ENCODE assay signal across 8 mouse cellular contexts in genomic region chrX:8192640-8193418, GRCm38 (mm10). TPM values are rescaled to one million over a fixed set of nuclear protein-coding genes. Genes with fewer than 3 reads are reported as not detected.
DNase-seq lines count a peak whose midpoint lies in the region; ATAC-seq and TF ChIP-seq lines count a peak whose summit lies in the region.

No protein-coding gene starts in this region.

- WGBS in forebrain, embryonic 13.5 days, result 16% methylated on average over 38 of the region's 38 CpGs
- WGBS in large intestine, adult 2 months, result 18% methylated on average over 38 of the region's 38 CpGs
- 14% methylated on average over 38 of the region's 38 CpGs for WGBS in liver, embryonic 16.5 days (ENCODE audit: insufficient replicate concordance)
- WGBS in neural tube, embryonic 12.5 days, result 12% methylated on average over 38 of the region's 38 CpGs
- WGBS in stomach, postnatal 0 days, result 12% methylated on average over 38 of the region's 38 CpGs

- intact Hi-C loops in heart, postnatal 10 days (cut with DNase I), result loop anchor here (5.0 kb wide), 1 partner anchor 59 kb away; the partner anchor contains the start of gene Ftsj1

- no peaks in the 10 kb centered on the region for H3K27me3 ChIP-seq in ES-Bruce4 (ENCODE audit: control insufficient read depth, insufficient read depth, low read length, poor library complexity, severe bottlenecking)
- H3K27me3 ChIP-seq in forebrain, embryonic 13.5 days, result no peaks in the 10 kb centered on the region
- no peaks in the 10 kb centered on the region for H3K27me3 ChIP-seq in liver, embryonic 16.5 days (ENCODE audit: control insufficient read depth, insufficient read depth, low read depth, low read length)
- H3K27me3 ChIP-seq in neural tube, embryonic 12.5 days (replicated peaks), result no peaks in the 10 kb centered on the region
- no peaks in the 10 kb centered on the region for H3K27me3 ChIP-seq in stomach, postnatal 0 days (ENCODE audit: control insufficient read depth, insufficient read depth, low read length)

- peak overlapping the region; percentile 71 for H3K4me3 ChIP-seq in ES-Bruce4 (ENCODE audit: low read depth, low read length)
- H3K4me3 ChIP-seq in forebrain, embryonic 13.5 days, result peak overlapping the region; percentile 48
- peak overlapping the region; percentile 75 for H3K4me3 ChIP-seq in liver, embryonic 16.5 days (ENCODE audit: low read depth, low read length)
- peak overlapping the region; percentile 50 for H3K4me3 ChIP-seq in neural tube, embryonic 12.5 days
- H3K4me3 ChIP-seq in stomach, postnatal 0 days (ENCODE audit: low read depth, low read length), result peak overlapping the region; percentile 51

- no peak for TF ChIP-seq EP300 in ES-Bruce4 (IDR thresholded peaks at IDR 0.05; ENCODE audit: insufficient read depth, low read depth, low read length)
- TF ChIP-seq EP300 in stomach, postnatal 0 days (optimal IDR thresholded peaks at IDR 0.05), result no peak

- H3K9me3 ChIP-seq in ES-Bruce4 (replicated peaks; ENCODE audit: control insufficient read depth, insufficient read depth, low read length, poor library complexity, severe bottlenecking), result no peaks in the 10 kb centered on the region
- no peaks in the 10 kb centered on the region for H3K9me3 ChIP-seq in forebrain, embryonic 13.5 days (replicated peaks)
- no peaks in the 10 kb centered on the region for H3K9me3 ChIP-seq in liver, embryonic 16.5 days (replicated peaks; ENCODE audit: control insufficient read depth, low read length)
- H3K9me3 ChIP-seq in neural tube, embryonic 12.5 days, result no peaks in the 10 kb centered on the region
- no peaks in the 10 kb centered on the region for H3K9me3 ChIP-seq in stomach, postnatal 0 days (ENCODE audit: control insufficient read depth, low read length)

- no peak for TF ChIP-seq POLR2A in ES-Bruce4 (IDR thresholded peaks at IDR 0.05; ENCODE audit: insufficient read depth, low read length)

- H3K27ac ChIP-seq in ES-Bruce4 (ENCODE audit: insufficient read depth, low read length), result peak overlapping the region; percentile 72
- peak overlapping the region; percentile 51; the same call in 1 of the 2 replicates for H3K27ac ChIP-seq in forebrain, embryonic 13.5 days
- H3K27ac ChIP-seq in liver, embryonic 16.5 days (ENCODE audit: low read length), result peak overlapping the region; percentile 83
- H3K27ac ChIP-seq in neural tube, embryonic 12.5 days, result peak overlapping the region; percentile 59; the same call in 1 of the 2 replicates
- H3K27ac ChIP-seq in stomach, postnatal 0 days (replicated peaks), result 0 out of 2 replicates have a peak overlapping the region, but pooled peaks have one; percentile 13

- TF ChIP-seq CTCF in ES-Bruce4 (IDR thresholded peaks at IDR 0.05; ENCODE audit: low read depth, low read length), result no peak
- TF ChIP-seq CTCF in stomach, postnatal 0 days (IDR thresholded peaks at IDR 0.05; ENCODE audit: low read depth), result no peak

- H3K4me1 ChIP-seq in ES-Bruce4 (ENCODE audit: control insufficient read depth, insufficient read depth, low read length), result peaks cover 2% of the 10 kb centered on the region
- no peaks in the 10 kb centered on the region for H3K4me1 ChIP-seq in forebrain, embryonic 13.5 days
- H3K4me1 ChIP-seq in liver, embryonic 16.5 days (ENCODE audit: control insufficient read depth, low read depth, low read length), result peaks cover 2% of the 10 kb centered on the region
- 0 out of 2 replicates have a peak, but pooled peaks cover 4% of the 10 kb centered on the region for H3K4me1 ChIP-seq in neural tube, embryonic 12.5 days
- no peaks in the 10 kb centered on the region for H3K4me1 ChIP-seq in stomach, postnatal 0 days (replicated peaks; ENCODE audit: control insufficient read depth, insufficient read depth)

- DNase-seq in c-Kit-positive CD71-positive TER-119-positive erythroid progenitor cells, embryonic 14.5 days (ENCODE audit: low spot score), result peak; percentile 77
- DNase-seq in heart, postnatal 10 days, result peak; percentile 81 to 85
- DNase-seq in large intestine, adult 2 months (ENCODE audit: low read depth, low spot score), result peak; percentile 58
- peak; percentile 74 for DNase-seq in stomach, postnatal 0 days (ENCODE audit: low spot score)

- H3K4me2 ChIP-seq in forebrain, embryonic 13.5 days, result peak overlapping the region; percentile 61
- H3K4me2 ChIP-seq in liver, embryonic 16.5 days (ENCODE audit: low read depth, low read length), result peak overlapping the region; percentile 88
- H3K4me2 ChIP-seq in neural tube, embryonic 12.5 days (replicated peaks), result peak overlapping the region; percentile 62
- peak overlapping the region; percentile 62 for H3K4me2 ChIP-seq in stomach, postnatal 0 days (replicated peaks; ENCODE audit: low read depth)

- peak; percentile 97 for ATAC-seq in forebrain, embryonic 13.5 days
- peak; percentile 99 for ATAC-seq in liver, embryonic 16.5 days (ENCODE audit: low read depth)
- ATAC-seq in neural tube, embryonic 12.5 days (ENCODE audit: low FRiP score, low read depth), result peak; percentile 98
- ATAC-seq in stomach, postnatal 0 days (ENCODE audit: low FRiP score, low TSS enrichment), result peak; percentile 97

- no peaks in the 10 kb centered on the region; the same call in 1 of the 2 replicates for H3K36me3 ChIP-seq in ES-Bruce4 (ENCODE audit: control insufficient read depth, insufficient read depth, low read length, poor library complexity, severe bottlenecking)
- H3K36me3 ChIP-seq in forebrain, embryonic 13.5 days (ENCODE audit: poor library complexity, severe bottlenecking), result no peaks in the 10 kb centered on the region
- H3K36me3 ChIP-seq in liver, embryonic 16.5 days (ENCODE audit: control insufficient read depth, insufficient read depth), result no peaks in the 10 kb centered on the region
- H3K36me3 ChIP-seq in neural tube, embryonic 12.5 days, result no peaks in the 10 kb centered on the region
- no peaks in the 10 kb centered on the region for H3K36me3 ChIP-seq in stomach, postnatal 0 days (ENCODE audit: control insufficient read depth, insufficient read depth, low read length)

- peak overlapping the region; percentile 27 for H3K9ac ChIP-seq in ES-Bruce4 (ENCODE audit: low read depth, poor library complexity, severe bottlenecking)
- peak overlapping the region; percentile 68 for H3K9ac ChIP-seq in forebrain, embryonic 13.5 days
- peak overlapping the region; percentile 80 for H3K9ac ChIP-seq in liver, embryonic 16.5 days (ENCODE audit: low read depth, low read length)
- H3K9ac ChIP-seq in neural tube, embryonic 12.5 days, result peak overlapping the region; percentile 52
- peak overlapping the region; percentile 56 for H3K9ac ChIP-seq in stomach, postnatal 0 days (ENCODE audit: low read length)

RNA-seq across cellular contexts. Expression of gene Ebp, which starts 0.5 kb away (rescaled TPM):
- polyA plus RNA-seq in ES-Bruce4 (2011; ENCODE audit: insufficient read depth, insufficient read length, low read depth, missing spikeins), result 57.6 and 59.1 TPM in 2 replicates
- 21.2 and 21.5 TPM in 2 replicates for polyA plus RNA-seq in forebrain, embryonic 13.5 days (2015; fragmentation: Nextera tagmentation; extraction: Ambion mirVana)
- total RNA-seq in heart, postnatal 10 days (2021), result 10 to 100 TPM; 22.8 to 26.1 TPM
- polyA plus RNA-seq in large intestine, adult 2 months (2012; rRNA removed), result 138 and 140 TPM in 2 replicates
- polyA plus RNA-seq in liver, embryonic 16.5 days (2015; fragmentation: Nextera tagmentation; extraction: Ambion mirVana), result 82.8 and 90.1 TPM in 2 replicates
- polyA plus RNA-seq in neural tube, embryonic 12.5 days (2016; fragmentation: Nextera tagmentation; extraction: Ambion mirVana), result 33.0 and 36.0 TPM in 2 replicates
- polyA plus RNA-seq in stomach, postnatal 0 days (2015; fragmentation: Nextera tagmentation; extraction: Ambion mirVana), result 75.4 and 85.7 TPM in 2 replicates

RNA-seq across cellular contexts. Expression of gene Porcn, which starts 13.5 kb away (rescaled TPM):
- 8.5 and 10.8 TPM in 2 replicates for polyA plus RNA-seq in ES-Bruce4 (2011; ENCODE audit: insufficient read depth, insufficient read length, low read depth, missing spikeins)
- 29.1 and 32.3 TPM in 2 replicates for polyA plus RNA-seq in forebrain, embryonic 13.5 days (2015; fragmentation: Nextera tagmentation; extraction: Ambion mirVana)
- 1 to 10 TPM; 2.4 to 3.1 TPM for total RNA-seq in heart, postnatal 10 days (2021)
- 6.0 and 6.3 TPM in 2 replicates for polyA plus RNA-seq in large intestine, adult 2 months (2012; rRNA removed)
- 1.0 and 1.3 TPM in 2 replicates for polyA plus RNA-seq in liver, embryonic 16.5 days (2015; fragmentation: Nextera tagmentation; extraction: Ambion mirVana)
- polyA plus RNA-seq in neural tube, embryonic 12.5 days (2016; fragmentation: Nextera tagmentation; extraction: Ambion mirVana), result 32.3 and 36.2 TPM in 2 replicates
- polyA plus RNA-seq in stomach, postnatal 0 days (2015; fragmentation: Nextera tagmentation; extraction: Ambion mirVana), result 12.5 and 14.3 TPM in 2 replicates

RNA-seq across cellular contexts. Expression of gene Tbc1d25, which starts 16.8 kb away (rescaled TPM):
- polyA plus RNA-seq in ES-Bruce4 (2011; ENCODE audit: insufficient read depth, insufficient read length, low read depth, missing spikeins), result 9.5 and 10.9 TPM in 2 replicates
- 14.2 and 15.7 TPM in 2 replicates for polyA plus RNA-seq in forebrain, embryonic 13.5 days (2015; fragmentation: Nextera tagmentation; extraction: Ambion mirVana)
- 1 to 10 TPM; 6.0 to 6.5 TPM for total RNA-seq in heart, postnatal 10 days (2021)
- 10.8 and 11.8 TPM in 2 replicates for polyA plus RNA-seq in large intestine, adult 2 months (2012; rRNA removed)
- polyA plus RNA-seq in liver, embryonic 16.5 days (2015; fragmentation: Nextera tagmentation; extraction: Ambion mirVana), result 3.9 and 5.3 TPM in 2 replicates
- polyA plus RNA-seq in neural tube, embryonic 12.5 days (2016; fragmentation: Nextera tagmentation; extraction: Ambion mirVana), result 15.1 and 16.5 TPM in 2 replicates
- 6.2 and 6.9 TPM in 2 replicates for polyA plus RNA-seq in stomach, postnatal 0 days (2015; fragmentation: Nextera tagmentation; extraction: Ambion mirVana)

RNA-seq across cellular contexts. Expression of gene Rbm3, which starts 47.1 kb away (rescaled TPM):
- 421 and 458 TPM in 2 replicates for polyA plus RNA-seq in ES-Bruce4 (2011; ENCODE audit: insufficient read depth, insufficient read length, low read depth, missing spikeins)
- 483 and 515 TPM in 2 replicates for polyA plus RNA-seq in forebrain, embryonic 13.5 days (2015; fragmentation: Nextera tagmentation; extraction: Ambion mirVana)
- 100 to 1,000 TPM; 341 to 398 TPM for total RNA-seq in heart, postnatal 10 days (2021)
- 76.6 and 101 TPM in 2 replicates for polyA plus RNA-seq in large intestine, adult 2 months (2012; rRNA removed)
- polyA plus RNA-seq in liver, embryonic 16.5 days (2015; fragmentation: Nextera tagmentation; extraction: Ambion mirVana), result 217 and 231 TPM in 2 replicates
- polyA plus RNA-seq in neural tube, embryonic 12.5 days (2016; fragmentation: Nextera tagmentation; extraction: Ambion mirVana), result 397 and 400 TPM in 2 replicates
- polyA plus RNA-seq in stomach, postnatal 0 days (2015; fragmentation: Nextera tagmentation; extraction: Ambion mirVana), result 599 and 659 TPM in 2 replicates

RNA-seq across cellular contexts. Expression of gene Ftsj1, which starts 59.4 kb away (rescaled TPM):
- 20.1 and 24.7 TPM in 2 replicates for polyA plus RNA-seq in ES-Bruce4 (2011; ENCODE audit: insufficient read depth, insufficient read length, low read depth, missing spikeins)
- 51.3 and 51.7 TPM in 2 replicates for polyA plus RNA-seq in forebrain, embryonic 13.5 days (2015; fragmentation: Nextera tagmentation; extraction: Ambion mirVana)
- 10 to 100 TPM; 13.3 to 13.7 TPM for total RNA-seq in heart, postnatal 10 days (2021)
- polyA plus RNA-seq in large intestine, adult 2 months (2012; rRNA removed), result 24.2 and 26.4 TPM in 2 replicates
- polyA plus RNA-seq in liver, embryonic 16.5 days (2015; fragmentation: Nextera tagmentation; extraction: Ambion mirVana), result 29.3 and 30.7 TPM in 2 replicates
- 45.8 and 46.3 TPM in 2 replicates for polyA plus RNA-seq in neural tube, embryonic 12.5 days (2016; fragmentation: Nextera tagmentation; extraction: Ambion mirVana)
- polyA plus RNA-seq in stomach, postnatal 0 days (2015; fragmentation: Nextera tagmentation; extraction: Ambion mirVana), result 19.9 and 20.3 TPM in 2 replicates

Comparison
In these comparisons a context has a peak if more than half of its experiments do, and no peak if none do; other contexts are left out.
1. Peak in every context shown above with its lines: DNase-seq, ATAC-seq, H3K4me3 ChIP-seq and H3K27ac ChIP-seq.
2. H3K27ac ChIP-seq: peak in every context shown above with its lines; median percentile 83 in liver, embryonic 16.5 days; 72 in ES-Bruce4; 59 in neural tube, embryonic 12.5 days; 51 in forebrain, embryonic 13.5 days; 13 in stomach, postnatal 0 days.
3. H3K9ac ChIP-seq: peak in every context shown above with its lines; median percentile 80 in liver, embryonic 16.5 days; 68 in forebrain, embryonic 13.5 days; 56 in stomach, postnatal 0 days; 52 in neural tube, embryonic 12.5 days; 27 in ES-Bruce4.